Mouse (Mus musculus) heart, postnatal 25 days (tissue): Measurements from ENCODE around the gene Fam181a. TPM values are rescaled to one million over a fixed set of nuclear protein-coding genes. Genes with fewer than 3 reads are reported as not detected.
A peak's percentile ranks its signal among the peaks of the same experiment; 100 is the strongest.

ENCODE experiments used
- DNase-seq: peaks from one replicate; pipeline ENCODE4 v3.0.0; 2022; ENCODE audit warnings: low spot score
- intact Hi-C: fragments of 180-260 bp; cut with DNase I; formaldehyde crosslinking; loops from one replicate; pipeline ENCODE4 v1.15.1; 2025
- total RNA-seq, 2 experiments: library from RNA; stranded (reverse); gene quantifications; 2 replicates each; pipeline ENCODE4 v1.2.3; 2021

The Fam181a gene
- total RNA-seq, 2 experiments from 2014 or later = not detected

DNA sequence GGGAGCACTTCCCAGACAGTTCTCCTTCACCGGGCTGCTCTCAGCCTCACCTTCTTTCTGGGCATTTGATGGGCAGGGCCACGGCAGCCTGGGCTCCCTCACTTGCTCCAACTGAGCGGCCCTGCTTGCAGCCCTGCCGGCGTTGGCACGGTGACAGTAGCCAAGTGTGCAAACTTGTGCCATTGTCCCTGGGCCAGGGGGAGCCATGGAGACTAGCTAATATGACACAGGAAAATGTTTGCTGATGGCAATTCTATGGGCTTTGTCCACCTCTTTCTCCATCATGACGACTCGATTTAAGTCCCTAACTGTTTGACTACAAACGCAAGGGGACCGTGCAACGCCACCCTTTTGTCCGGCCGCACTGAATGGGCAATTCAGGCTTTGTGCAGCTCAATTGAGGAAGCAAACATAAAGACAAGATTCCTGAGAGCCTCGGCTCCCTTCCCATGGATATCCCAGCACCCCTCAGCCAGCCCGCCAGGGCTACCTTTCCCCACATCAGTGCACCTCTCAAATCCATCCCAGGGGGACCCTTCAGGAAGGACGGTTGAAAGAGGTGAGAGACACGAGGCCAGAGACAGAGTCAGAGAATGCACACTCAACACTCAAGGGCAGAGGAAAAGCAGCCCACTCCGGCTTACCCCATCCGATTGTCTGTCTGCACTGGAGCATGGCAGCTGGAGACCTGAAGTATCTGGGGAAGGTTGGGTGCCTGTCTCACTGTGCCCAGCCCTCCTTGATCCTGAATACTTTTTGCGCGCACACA, 3.3 kb downstream of the Fam181a start:
- no peak for DNase-seq
- intact Hi-C loops = no loop called here

DNA sequence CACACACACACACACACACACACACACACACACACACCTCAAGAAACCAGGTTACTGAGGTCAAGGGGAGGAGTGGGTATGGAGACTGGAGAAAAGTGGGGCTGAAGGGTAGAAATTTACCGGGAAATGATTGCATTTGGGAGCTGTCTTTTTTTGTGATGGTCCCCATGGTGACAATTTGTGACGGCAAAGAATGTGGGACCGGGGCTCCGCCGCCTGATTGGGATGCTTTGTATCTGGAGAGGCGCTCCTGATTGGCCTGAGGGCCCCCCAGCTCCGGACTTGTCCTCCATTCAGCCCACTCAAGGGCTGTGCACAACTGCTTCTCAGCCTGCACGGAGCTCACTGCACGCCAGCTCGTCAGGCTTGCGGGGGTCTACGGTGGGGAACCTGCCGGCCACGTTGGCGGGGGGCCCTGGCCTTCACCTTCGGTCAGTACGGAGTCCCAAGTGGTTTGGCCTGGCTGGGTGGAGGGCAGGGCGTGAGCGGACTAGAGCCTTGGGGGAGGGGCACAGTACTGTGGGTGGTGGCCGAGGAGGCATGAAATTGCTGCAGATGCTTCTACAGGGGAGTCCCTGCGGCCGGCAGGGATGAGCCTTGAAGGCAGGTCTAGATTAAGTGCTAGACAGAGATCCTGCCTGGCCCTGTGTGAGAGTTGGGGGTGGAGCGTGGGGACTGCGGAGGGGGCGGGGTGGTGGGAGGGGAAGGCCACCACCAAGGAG, 4.0 kb downstream of the Fam181a start:
- DNase-seq = no peak
- intact Hi-C loops = no loop called here

DNA sequence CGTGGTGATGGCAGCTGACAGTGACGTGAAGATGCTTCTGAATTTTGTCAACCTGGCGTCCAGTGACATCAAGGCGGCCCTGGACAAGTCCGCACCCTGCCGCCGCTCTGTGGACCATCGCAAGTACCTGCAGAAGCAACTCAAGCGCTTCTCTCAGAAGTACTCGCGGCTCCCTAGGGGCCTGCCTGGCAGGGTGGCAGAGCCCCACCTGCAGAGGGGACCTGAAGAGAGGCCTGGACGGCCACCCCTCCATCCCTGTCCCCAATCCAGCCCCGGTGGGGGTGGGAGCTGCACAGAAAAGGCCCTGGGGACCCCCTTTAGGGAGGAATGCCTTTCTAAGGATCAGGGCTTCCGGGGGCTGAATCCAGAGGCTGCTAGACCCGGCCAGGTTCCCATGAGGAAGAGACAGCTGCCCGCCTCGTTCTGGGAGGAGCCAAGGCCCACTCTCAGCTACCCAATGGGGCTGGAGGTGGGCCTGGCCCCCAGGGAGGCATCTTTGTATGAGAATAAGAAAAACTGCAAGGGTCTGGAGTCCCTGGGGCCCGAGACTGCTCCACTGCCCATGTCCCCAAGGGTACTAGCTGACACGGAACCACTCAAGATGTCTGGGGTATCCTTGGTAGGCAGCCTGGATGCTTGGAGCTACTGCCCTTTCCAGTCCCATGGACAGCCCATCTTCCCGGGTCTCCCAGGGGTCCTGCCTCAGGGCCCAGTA, 5.2 kb downstream of the Fam181a start:
- intact Hi-C loops = no loop called here
- DNase-seq = no peak

DNA sequence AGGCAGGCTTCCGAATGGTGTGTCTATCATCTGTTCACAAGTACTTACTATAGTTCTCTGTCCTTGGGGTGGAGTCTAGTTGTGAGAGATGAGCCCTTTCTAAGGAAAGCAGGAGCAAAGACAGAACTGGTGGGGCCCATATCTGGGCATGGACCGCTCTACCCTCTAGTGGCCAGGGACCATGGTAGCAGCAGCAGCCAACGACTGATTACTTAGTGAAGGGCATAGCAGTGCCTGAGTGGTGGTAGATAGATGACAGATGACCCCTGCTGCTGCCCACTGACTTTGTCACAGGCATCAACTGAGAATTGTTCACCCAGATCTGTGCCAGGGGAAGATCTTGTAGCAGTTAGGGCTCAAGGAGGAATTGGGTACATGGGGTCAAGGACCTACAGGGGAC, 12.0 kb downstream of the Fam181a start:
- intact Hi-C loops = no loop called here
- no peak for DNase-seq

DNA sequence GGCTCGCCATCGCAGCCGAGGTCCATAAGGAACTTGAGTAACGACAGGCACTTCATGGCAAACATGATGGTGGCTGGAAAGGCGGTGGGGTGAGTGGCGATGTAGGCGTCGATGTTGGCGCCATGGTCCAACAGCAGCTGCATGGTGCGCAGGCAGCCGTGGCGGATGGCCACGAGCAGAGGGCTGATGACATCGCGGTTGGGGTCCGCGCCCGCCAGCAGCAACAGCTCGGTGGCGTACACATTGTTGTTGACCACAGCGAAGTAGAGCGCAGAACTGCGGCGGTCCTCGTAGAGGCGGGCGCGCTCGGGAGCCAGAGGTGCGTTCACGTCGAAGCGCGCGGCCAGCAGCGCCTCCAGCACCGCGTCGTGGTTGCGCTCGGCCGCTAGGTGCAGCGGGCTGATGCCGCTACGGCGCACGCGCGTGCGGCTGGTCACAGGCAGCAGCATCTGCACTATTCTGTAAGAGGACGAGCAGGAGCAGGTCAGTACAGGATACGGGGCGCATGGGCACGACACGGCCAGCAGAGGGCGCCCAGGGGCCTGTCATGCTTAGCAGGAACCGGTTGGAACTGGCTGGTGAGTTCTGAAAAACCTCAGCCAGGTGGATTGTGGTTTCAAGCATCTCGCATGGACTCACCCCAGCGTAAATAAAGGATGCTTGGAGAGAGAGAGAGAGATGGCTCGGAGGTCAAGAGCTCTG, 14.5 kb downstream of the Fam181a start:
- peak; percentile 56 for DNase-seq
- intact Hi-C loops = loop anchor here (1.0 kb wide), 1 partner anchor 23 kb away; no protein-coding TSS in a partner anchor

DNA sequence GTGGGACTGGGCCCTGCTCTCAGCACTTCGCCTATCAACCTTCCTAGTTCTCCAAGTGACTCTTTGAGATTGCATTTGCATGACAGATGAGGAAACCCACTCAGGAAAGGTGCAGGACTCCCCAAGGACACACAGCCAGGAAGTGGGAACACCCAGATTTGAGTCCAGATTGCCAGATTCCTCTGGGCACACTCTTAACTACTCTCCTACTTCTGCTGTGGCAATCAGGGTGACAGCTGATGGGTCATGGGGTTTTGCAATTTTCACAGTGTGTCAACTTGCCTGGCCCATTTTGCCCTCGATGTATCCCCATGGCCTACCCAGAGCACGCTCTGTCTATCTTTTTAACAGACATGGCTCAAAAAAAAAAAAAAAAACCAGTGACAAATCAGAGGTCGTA, 15.8 kb downstream of the Fam181a start:
- no peak for DNase-seq
- intact Hi-C loops = loop anchor here (2.0 kb wide), 1 partner anchor 42 kb away; no protein-coding TSS in a partner anchor

DNA sequence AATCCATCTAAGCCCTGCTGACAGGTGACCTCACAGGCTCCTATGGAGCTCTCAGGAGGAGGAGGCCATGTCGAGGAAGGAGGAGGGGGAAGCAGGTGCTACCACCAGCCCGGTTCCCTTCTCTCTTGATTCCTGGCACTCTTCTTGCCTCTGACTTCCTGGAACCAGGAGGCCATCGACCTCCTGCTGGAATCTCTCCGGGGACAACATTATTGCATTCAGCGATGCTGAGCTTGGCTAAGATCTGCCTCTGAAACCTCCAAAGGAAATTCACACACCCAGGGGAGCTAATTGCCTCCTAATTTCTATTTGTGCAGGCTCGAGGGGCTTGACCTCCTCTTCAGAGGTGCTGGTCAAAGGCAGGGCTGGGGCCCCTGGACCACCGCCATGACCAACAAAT, 16.3 kb downstream of the Fam181a start:
- DNase-seq = no peak
- intact Hi-C loops = loop anchor here (2.0 kb wide), 1 partner anchor 42 kb away; no protein-coding TSS in a partner anchor

DNA sequence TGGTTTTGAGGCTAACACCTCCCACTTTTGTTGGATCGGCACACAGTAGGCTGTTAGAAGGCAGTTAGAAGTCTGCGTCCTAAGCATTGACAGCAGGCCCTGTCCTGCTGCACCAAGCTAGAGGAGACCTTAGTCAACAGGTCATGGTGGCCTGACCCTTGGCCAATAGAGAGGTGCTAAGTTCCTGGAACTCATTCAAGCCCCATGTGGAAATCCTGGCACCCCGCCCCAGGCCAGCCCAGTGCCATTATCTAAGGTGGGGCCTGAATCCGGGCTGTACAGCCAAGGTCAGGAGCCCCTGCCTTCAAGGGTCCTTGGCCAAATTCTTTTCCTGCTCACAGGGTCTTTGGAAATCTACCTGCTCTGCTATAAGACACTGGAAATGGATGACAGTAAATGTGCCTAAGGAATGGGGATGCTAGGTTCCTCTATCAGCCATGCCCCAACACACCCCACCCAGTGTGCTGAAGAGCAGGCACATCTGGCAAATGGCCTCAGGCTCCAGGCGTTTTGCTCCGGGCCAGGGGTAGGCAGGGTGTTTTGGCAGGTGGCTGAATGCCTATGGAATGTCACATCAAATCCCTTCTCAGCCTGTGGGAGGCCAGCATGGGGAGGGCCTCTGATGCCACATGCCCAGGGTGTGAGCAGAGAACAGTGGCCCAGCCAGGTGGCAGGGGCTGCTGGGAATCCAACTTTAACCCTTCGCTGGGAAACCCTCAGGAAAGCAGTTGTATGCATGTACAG, 17.8 kb downstream of the Fam181a start:
- intact Hi-C loops = no loop called here
- peak; percentile 35 for DNase-seq

DNA sequence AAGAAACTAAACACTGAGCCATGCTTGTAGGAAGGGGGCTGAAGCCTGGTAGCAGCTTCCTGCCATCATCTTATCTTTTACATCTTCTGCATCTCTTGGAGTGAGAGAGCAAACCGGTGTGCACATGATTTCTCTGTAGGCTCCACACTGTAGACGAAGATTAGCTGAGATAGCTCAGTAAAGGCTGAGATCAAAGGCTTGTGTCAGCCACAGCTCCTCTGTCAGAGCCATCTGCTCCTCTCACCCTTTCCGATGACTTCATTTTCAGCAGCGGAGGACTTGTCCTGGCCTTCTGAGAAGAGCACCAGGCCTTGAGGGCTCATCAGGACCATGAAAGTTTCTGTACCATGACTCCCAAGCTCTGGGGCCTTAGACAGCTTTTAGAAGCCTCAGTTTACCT, 20.7 kb downstream of the Fam181a start:
- intact Hi-C loops = no loop called here
- DNase-seq = no peak

DNA sequence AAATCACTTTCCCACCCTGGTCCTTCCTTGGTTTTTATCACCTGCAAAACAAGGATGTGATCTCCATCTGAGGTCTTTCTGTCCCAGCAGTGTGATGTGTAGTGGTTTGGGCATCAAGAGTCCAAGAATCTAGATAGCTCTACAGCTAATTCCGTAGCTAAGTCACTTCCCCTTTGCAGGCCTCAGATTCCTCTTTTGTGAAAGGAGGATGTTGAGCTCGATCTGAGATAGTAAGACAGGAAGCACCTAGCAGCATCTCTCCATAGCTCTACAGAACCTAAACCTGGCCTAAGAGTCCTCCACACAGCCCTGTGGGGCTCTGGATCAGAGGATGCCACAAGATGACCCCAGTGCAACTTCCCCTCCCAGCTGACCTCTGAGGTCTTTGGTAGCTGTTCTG, 22.1 kb downstream of the Fam181a start:
- no peak for DNase-seq
- intact Hi-C loops = no loop called here

DNA sequence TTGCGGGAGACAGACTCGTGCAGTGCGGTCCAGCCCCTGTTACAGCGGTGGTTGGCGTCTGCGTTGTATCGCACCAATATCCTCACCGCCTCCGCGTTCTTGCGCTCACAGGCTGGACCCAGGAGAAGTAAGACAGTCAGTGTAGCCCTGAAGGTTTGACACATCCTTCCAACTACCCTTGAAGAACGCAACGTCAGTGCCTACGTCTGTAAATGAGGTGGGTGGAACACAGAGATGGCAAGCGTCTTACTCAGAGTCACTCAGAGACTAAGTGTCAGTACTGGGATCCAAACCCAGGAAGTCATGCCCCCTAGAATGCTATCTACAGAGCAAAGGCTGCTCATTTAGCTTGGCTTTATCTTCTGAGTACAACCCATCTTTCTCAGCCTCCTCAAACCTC, 22.7 kb downstream of the Fam181a start:
- DNase-seq = no peak
- intact Hi-C loops = no loop called here

DNA sequence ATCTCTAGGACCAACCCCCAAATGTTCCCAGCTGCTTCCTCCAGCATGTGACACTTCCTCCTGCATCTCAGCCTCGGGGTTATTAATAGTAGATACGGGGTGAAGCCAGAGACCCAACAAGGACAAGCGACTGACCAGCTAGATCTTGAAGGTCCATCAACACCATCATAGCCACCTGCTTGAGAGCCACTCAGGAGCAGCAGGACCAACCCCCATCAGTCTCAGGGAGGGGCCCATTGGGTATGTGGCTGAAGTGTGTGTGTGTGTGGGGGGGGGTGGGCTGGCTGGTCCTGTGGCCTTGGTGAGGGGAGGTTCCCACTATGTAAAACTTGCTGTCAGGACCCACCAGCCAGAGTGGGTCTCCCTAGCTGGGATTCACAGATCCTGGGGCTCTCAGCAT, 26.0 kb downstream of the Fam181a start:
- no peak for DNase-seq
- intact Hi-C loops = no loop called here

DNA sequence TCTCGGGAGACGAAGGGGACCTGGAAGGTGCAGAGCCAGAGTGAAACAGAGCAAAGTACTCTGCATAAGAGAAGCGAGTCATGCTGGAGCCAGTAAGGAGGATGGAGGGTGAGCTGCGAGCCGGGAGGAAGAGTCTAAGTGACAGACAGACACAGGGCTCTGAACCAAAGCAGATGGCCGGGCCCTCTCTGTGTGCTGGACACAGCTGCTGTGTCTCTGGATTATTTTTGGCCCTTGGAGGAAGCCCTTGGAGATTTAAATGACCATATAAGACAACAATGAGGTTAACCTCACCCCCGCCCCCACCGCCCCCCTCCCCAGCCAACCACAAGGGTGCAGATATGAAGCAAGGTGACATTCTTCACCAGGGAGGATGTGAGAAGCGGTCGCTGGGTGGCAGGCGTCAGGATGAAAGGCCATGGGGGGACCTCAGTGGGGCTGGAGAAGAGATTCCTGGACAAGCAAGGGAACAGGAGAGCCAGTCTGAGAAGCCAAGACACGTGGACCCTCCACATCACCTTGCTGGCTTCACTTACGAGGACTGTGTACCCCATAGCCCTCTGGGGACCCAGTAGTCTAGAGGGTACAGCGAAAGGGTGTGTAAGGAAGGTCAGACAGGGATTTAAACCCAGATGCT, 27.5 kb downstream of the Fam181a start:
- intact Hi-C loops = no loop called here
- DNase-seq = no peak

DNA sequence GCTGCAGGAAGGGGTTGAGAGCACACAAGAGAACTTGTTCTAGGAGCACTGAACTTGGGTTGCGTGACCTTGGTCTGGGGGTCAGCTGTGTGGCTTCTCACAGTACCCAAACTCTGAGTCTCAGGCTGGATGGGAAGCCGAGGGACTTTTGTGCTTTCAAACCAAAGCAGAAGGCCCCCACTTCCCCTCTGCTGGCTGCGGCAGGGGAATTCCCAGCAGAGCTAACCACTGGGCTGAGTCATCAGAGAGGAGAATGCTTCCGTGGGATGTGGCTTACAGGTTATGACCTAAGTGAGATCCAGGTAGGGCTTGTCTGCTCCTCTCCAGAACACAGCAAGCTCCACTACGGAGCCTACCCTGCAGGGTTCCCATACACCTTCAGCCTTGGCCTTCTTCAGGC, 30.4 kb downstream of the Fam181a start:
- intact Hi-C loops = no loop called here

DNA sequence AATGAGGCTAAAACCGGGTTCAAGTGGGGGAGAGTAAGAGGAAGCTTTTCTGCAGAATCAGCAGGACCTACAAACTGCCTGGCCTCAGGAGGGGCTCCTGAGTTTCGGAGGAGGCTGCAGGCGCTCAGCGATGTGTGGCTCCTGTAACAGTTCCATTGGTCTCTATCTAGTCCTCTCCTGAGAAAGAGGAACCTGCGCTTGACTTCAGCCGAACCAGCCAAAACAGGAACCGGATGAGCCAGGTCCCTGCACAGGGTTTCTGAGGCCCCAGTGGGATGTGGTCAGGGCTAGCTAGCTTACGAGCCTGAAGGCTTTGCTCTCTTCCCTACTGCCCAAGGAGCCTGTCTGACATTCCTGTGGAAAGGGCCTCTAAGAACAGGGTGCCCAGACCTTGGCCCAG, 32.7 kb downstream of the Fam181a start:
- DNase-seq = no peak

More for the DNA sequence above, 30.4 kb downstream of the Fam181a start:
- no peak for DNase-seq

DNA sequence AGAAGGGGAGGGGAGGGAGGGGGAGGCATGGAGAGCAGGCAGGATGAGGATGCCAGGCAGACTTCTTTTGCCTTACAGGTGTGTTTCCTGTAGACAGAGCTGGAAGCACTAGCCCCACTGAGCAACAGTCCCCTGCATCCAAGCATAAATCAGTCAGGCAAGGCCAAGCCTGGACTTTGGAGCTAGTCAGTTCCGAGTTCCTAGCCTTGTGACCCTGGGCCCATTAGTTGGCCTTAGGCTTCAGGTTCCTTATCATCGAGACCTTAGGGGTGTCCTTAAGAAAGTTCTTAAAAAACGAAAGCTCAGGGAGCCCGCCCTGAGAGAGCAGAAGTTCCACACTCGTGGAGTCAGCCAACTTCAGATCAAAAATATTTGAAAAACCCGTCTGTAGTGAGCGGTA, 34.2 kb downstream of the Fam181a start:
- intact Hi-C loops = no loop called here
- no peak for DNase-seq

More for the DNA sequence above, 32.7 kb downstream of the Fam181a start:
- intact Hi-C loops = no loop called here

DNA sequence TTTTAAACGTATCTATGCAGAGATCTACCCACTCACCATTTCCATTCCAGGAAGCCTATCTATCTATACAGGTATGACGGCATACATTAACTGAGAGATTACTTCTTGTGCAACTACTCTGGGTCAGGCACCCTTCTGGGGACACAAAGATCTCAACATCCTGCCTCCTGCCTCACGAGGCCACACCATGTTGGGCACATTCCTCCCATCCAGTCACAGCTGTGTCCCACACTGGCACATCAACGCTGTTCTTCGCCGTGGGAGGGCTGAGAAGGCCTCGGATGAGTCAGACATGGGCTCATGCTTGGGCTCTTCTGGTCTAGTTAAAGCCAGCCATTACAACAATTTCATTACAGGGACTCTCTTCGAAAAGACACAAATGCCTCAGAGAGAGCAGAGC, 36.2 kb downstream of the Fam181a start:
- intact Hi-C loops = no loop called here
- DNase-seq = no peak

DNA sequence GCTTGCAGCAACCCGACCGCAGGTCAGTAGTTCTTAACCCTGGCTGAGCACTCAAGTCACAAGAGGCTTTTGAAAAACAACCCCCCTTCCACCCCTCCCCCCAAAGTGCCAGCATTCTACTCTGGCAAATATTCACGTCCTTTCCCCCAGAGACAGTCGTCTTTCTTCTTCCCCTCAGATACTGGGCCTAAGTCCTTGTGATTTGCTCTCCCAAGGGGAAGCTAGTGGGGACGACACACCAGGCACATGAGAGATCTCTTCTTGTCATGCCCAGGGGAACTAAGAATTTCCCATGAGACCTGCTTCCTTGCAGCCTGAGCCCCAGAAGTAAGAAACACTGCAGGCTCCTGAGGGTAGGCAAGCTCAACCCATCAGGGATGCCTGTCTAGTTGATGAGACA, 36.6 kb downstream of the Fam181a start:
- DNase-seq = no peak
- intact Hi-C loops = no loop called here

DNA sequence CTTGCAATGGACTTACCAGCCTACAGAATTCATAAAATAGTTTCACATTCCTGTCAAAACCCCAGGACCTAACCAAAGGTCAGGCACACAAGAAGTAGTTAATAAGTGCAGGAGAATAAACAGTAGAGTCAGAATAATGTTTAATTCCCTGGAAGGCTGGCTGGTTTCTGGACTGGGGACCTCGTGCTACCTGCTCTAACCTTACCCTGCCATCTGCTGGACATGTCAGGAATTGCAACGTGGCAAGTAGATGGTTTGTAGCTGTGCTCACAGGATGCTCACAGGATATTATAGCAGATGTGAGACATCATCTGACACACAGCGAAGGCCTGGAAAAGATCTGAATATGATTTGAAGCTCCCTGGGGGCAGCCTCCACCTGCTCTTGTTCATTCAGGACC, 37.7 kb downstream of the Fam181a start:
- intact Hi-C loops = loop anchor here (1.0 kb wide), 1 partner anchor 23 kb away; no protein-coding TSS in a partner anchor

More for the DNA sequence above, 37.7 kb downstream of the Fam181a start:
- DNase-seq = no peak
